Mouse (Mus musculus) midbrain, embryonic 11.5 days (tissue): ENCODE measurements around the gene Mapk11. TPM values are rescaled to one million over a fixed set of nuclear protein-coding genes. Genes with fewer than 3 reads are reported as not detected.
A peak's percentile ranks its signal among the peaks of the same experiment; 100 is the strongest.

ENCODE experiments used
- ATAC-seq: fragments of 200-750 bp; cut with Nextera tagmentation; 2 replicates; pipeline ENCODE4 v1.8.0; 2017; ENCODE audit warnings: moderate TSS enrichment, moderate library complexity; ENCODE audit not compliant: low FRiP score
- DNase-seq: peaks from one replicate; pipeline ENCODE4 v3.0.0; 2015; ENCODE audit warnings: low spot score; ENCODE audit errors: missing footprints
- H3K27ac ChIP-seq: fragments of 300-500 bp; sonication (generic); 2 replicates; pipeline ENCODE4 v1.5.1; 2014; ENCODE audit warnings: low read depth, low read length
- H3K27me3 ChIP-seq: fragments of 300-500 bp; sonication (generic); 2 replicates; pipeline ENCODE4 v1.6.1; 2014; ENCODE audit warnings: mild to moderate bottlenecking, low read length, moderate library complexity, mixed read lengths; ENCODE audit not compliant: control insufficient read depth, insufficient read depth
- H3K36me3 ChIP-seq: fragments of 300-500 bp; sonication (generic); 2 replicates; pipeline ENCODE4 v1.6.1; 2014; ENCODE audit warnings: mild to moderate bottlenecking, low read length, moderate library complexity, mixed read lengths; ENCODE audit not compliant: control insufficient read depth, insufficient read depth
- H3K4me1 ChIP-seq: fragments of 300-500 bp; sonication (generic); 2 replicates; pipeline ENCODE4 v1.6.1; 2014; ENCODE audit warnings: low read length; ENCODE audit not compliant: control insufficient read depth, insufficient read depth
- H3K4me2 ChIP-seq: fragments of 300-500 bp; sonication (generic); 2 replicates; pipeline ENCODE4 v1.6.1; 2014; ENCODE audit warnings: mild to moderate bottlenecking, moderate library complexity
- H3K4me3 ChIP-seq: fragments of 300-500 bp; sonication (generic); 2 replicates; pipeline ENCODE4 v1.5.1; 2014; ENCODE audit warnings: low read depth, low read length
- H3K9ac ChIP-seq: fragments of 300-500 bp; sonication (generic); 2 replicates; pipeline ENCODE4 v1.6.1; 2014; ENCODE audit warnings: low read length
- H3K9me3 ChIP-seq: fragments of 300-500 bp; sonication (generic); 2 replicates; pipeline ENCODE4 v1.6.1; 2016; ENCODE audit warnings: low read length; ENCODE audit not compliant: control insufficient read depth
- WGBS: fragments of 180-500 bp; shearing (Covaris S2); extraction: QIAGEN DNeasy Blood & Tissue Kit; methylation state at CpG from one replicate; pipeline ENCODE4 v1.1.7; 2014; 5-methylcytosine and 5-hydroxymethylcytosine counted together
- polyA plus RNA-seq: library from polyadenylated mRNA; unstranded; fragments of >200 nt; fragmentation: Nextera tagmentation; extraction: Ambion mirVana; gene quantifications from 2 replicates; pipeline ENCODE4 v1.2.1, GENCODE M21; 2014

The Mapk11 gene
- polyA plus RNA-seq, 1 experiment from 2014 or later: 40.6 TPM

DNA sequence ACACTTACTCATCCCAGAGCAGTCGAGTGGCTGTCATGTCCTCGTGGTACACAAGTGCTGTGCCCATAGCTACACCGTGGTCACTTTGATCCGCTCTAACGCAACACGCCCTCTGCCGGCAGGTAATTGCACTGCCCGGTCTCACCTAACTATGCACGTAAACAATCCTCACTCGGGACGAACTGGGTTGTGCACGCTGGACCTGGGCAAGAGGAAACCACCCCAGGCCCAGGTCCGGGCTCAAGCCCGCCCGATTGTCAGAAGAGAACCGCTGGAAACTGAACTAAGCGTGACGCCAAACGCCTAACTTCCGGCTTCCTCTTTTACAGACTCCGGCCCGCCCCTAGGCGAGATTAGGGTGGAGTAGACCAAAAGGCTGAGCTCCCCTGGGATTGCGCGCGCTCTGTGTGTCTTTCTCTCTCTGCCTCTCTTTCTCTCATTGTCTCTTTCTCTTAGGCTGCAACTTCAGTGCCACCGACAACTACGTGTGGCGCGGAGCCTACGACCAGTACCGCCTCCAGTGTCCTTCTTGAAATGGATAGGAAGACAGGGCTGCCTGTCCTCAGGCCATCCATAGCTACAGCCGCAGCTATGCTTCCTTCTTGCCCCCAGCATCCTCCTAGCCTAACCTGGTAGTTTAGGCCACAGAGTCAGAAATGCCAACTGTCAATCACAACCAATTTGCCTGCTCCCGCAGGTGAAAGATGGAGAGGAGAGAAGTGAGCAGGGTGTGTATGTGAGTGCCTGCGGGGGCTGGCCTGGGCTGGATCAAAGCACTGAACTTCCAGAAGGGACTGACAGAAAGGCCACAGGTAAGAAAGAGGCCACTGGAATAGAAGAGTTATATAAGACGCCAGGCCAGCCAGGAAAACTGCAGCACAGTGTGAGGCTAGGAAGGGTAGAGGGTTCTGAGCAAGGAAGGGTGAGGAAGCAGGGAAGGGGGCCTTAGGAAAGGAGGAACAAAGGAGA, 20.8 kb downstream of the Mapk11 start, which contains the start of gene Hdac10:
TSS of gene Hdac10 (minus strand) at position 319 of the 969 bp plus-strand sequence.
- H3K9ac ChIP-seq: peak within 1 kb of the TSS; percentile 68
- H3K4me2 ChIP-seq: peak within 1 kb of the TSS; percentile 74
- H3K4me3 ChIP-seq: peak within 1 kb of the TSS; percentile 55
- H3K27me3 ChIP-seq: no peaks in the 10 kb centered on the region
- DNase-seq (peak; percentile 98), ATAC-seq (peak; percentile 90)
- H3K27ac ChIP-seq: peak within 1 kb of the TSS; percentile 42
- no peaks in the 10 kb centered on the region for H3K9me3 ChIP-seq
- WGBS: 4% methylated on average over 36 of the region's 36 CpGs
- H3K36me3 ChIP-seq: peaks cover 3% of the 10 kb centered on the region; the same call in 1 of the 2 replicates
- H3K4me1 ChIP-seq: peaks cover 14% of the 10 kb centered on the region

- Histone ChIP-seq H3K4me2 (peak overlapping the region; percentile 74), H3K27me3 (no peaks in the 10 kb centered on the region), H3K4me3 (peak overlapping the region; percentile 55; the same call in 1 of the 2 replicates), H3K36me3 (peaks cover 3% of the 10 kb centered on the region; the same call in 1 of the 2 replicates), H3K4me1 (peaks cover 18% of the 10 kb centered on the region), H3K27ac (no peak overlapping the region), H3K9me3 (no peaks in the 10 kb centered on the region), H3K9ac (peak overlapping the region; percentile 68)
- ATAC-seq (no peak), DNase-seq (no peak)
- 88% methylated on average over 8 of the region's 8 CpGs for WGBS
These were observed 22.0 kb downstream of the Mapk11 start for GRCm38 (mm10) chr15:89127364-89127940.

DNA sequence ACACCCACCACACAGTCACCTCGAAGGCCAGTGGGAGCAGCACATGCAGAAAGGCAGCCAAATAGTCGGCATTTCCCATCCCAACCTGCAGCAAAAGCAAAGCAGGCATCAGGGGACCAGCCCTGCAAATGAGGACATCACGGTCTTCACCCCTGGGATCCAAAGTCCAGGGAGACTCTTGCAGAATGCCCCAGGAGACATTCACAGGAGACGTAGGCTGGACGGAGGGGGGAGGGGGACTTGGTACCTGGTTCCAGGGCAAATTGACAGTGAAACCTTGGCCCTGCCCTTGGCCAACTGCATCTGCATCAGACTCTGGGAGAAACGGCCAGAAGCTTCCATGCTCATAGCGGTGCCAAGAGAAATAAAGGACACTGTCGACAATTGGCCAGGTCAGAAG, 22.8 kb downstream of the Mapk11 start:
- no peaks in the 10 kb centered on the region for H3K9me3 ChIP-seq
- H3K27ac ChIP-seq: no peak overlapping the region
- H3K9ac ChIP-seq: no peak overlapping the region
- DNase-seq (no peak), ATAC-seq (no peak)
- WGBS: 90% methylated on average over 8 of the region's 8 CpGs
- H3K4me3 ChIP-seq: no peak overlapping the region
- H3K36me3 ChIP-seq: peaks cover 3% of the 10 kb centered on the region; the same call in 1 of the 2 replicates
- H3K4me1 ChIP-seq: peaks cover 26% of the 10 kb centered on the region
- no peak overlapping the region for H3K4me2 ChIP-seq
- no peaks in the 10 kb centered on the region for H3K27me3 ChIP-seq

GRCm38 (mm10) chr15:89125351-89125750, 24.1 kb downstream of the Mapk11 start:
- no peaks in the 10 kb centered on the region for H3K9me3 ChIP-seq
- WGBS: 92% methylated on average over 9 of the region's 9 CpGs
- no peaks in the 10 kb centered on the region for H3K36me3 ChIP-seq
- H3K27ac ChIP-seq: no peak overlapping the region
- no peaks in the 10 kb centered on the region for H3K27me3 ChIP-seq
- no peak overlapping the region for H3K4me3 ChIP-seq
- no peak overlapping the region for H3K4me2 ChIP-seq
- H3K9ac ChIP-seq: no peak overlapping the region
- no peak for ATAC-seq
- DNase-seq: peak; percentile 64
- peaks cover 36% of the 10 kb centered on the region for H3K4me1 ChIP-seq

DNA sequence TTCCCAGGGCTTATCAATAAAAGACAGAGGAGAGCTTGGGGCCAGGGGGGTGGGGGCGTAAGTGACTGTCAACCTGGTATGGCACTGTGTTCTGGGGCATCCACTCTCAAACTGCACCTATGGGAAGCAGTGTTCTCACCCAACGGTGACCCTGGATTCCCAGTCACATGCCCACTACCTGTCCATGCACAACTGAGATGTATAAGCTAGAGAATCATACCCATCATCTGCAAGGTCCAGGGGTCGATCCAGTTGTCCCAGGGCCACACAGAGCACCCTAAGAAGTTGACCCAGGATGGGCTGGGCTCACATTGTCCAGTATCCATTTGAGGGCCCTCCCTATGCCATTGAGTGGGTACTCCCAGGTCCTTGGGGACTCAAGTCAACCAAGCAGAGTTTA, 25.1 kb downstream of the Mapk11 start:
- Histone ChIP-seq H3K4me1 (peaks cover 36% of the 10 kb centered on the region), H3K36me3 (no peaks in the 10 kb centered on the region), H3K9ac (no peak overlapping the region), H3K27ac (no peak overlapping the region), H3K9me3 (no peaks in the 10 kb centered on the region), H3K27me3 (no peaks in the 10 kb centered on the region), H3K4me2 (no peak overlapping the region), H3K4me3 (no peak overlapping the region)
- 83% methylated on average over 3 of the region's 3 CpGs for WGBS
- ATAC-seq: no peak
- peak; percentile 62 for DNase-seq

DNA sequence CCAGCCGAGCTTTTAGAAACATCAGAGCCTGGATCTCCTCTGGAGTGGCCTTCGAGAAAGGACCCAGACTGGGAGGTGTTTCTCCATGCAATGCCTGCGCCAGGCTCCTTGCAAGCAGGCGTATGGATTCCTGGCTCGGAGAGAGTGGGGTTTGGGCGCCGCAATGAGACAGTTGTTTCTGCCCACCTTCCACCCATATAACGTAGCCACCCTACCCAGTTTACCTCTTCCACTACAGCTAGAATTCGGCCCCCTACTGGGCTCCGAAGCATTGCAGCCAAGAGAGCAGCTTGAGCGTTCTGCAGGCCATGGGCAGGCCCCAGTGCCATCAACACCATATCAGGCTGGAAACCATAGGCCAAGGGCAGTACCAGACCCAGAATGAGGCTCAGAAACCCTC, 25.8 kb downstream of the Mapk11 start:
- Histone ChIP-seq H3K27ac (peak overlapping the region; percentile 47), H3K9ac (peak overlapping the region; percentile 88), H3K9me3 (no peaks in the 10 kb centered on the region), H3K4me1 (peaks cover 32% of the 10 kb centered on the region), H3K4me2 (peak overlapping the region; percentile 96), H3K27me3 (no peaks in the 10 kb centered on the region), H3K36me3 (no peaks in the 10 kb centered on the region), H3K4me3 (peak overlapping the region; percentile 88)
- ATAC-seq: peak; percentile 15; the same call in 1 of the 2 replicates
- DNase-seq: peak; percentile 88
- WGBS: 29% methylated on average over 11 of the region's 11 CpGs

DNA sequence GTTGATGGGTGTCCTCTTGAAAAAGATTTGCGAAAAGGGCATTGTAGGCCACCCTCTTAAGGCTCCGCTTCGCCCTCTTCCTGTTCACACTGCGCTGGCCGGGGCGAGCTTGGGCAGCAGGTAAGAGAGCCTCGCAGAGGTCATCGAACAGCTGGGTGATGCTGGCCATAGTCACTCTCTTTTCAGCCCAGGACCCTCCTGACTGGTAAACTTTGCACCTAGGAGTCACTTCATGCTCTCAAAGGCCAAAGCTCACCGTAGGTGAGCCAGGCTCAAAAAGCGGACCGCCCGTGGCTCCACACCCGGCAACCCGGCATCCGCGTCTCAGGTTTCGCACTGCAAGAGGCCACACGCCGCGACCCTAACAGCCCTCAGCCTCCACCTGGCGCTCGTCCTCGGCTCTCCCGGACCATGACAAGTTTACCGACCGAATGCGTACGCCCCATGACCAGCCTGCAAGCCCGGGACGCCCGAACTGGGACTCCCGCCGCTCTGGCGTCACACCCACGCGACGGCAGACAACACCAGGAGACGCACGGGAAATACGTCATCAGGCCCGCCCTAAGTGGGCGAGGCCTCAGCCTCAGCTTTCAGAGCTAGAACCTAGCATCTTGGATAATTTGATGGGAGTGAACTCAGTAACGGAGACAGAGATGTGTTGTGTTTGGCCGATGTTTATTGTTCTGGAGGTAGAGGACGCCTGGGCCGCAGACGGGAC, 26.6 kb downstream of the Mapk11 start, which contains the start of gene Tubgcp6:
TSS of gene Tubgcp6 (minus strand) at position 464 of the 718 bp plus-strand sequence.
- Histone ChIP-seq H3K27me3 (no peaks in the 10 kb centered on the region), H3K9me3 (no peaks in the 10 kb centered on the region), H3K4me3 (peak within 1 kb of the TSS; percentile 88), H3K4me2 (peak within 1 kb of the TSS; percentile 96), H3K36me3 (no peaks in the 10 kb centered on the region; the same call in 1 of the 2 replicates), H3K4me1 (peaks cover 27% of the 10 kb centered on the region), H3K9ac (peak within 1 kb of the TSS; percentile 88), H3K27ac (peak within 1 kb of the TSS; percentile 47)
- under 1% methylated on average over 47 of the region's 47 CpGs for WGBS
- peak; percentile 83 for ATAC-seq
- peak; percentile 100 for DNase-seq

DNA sequence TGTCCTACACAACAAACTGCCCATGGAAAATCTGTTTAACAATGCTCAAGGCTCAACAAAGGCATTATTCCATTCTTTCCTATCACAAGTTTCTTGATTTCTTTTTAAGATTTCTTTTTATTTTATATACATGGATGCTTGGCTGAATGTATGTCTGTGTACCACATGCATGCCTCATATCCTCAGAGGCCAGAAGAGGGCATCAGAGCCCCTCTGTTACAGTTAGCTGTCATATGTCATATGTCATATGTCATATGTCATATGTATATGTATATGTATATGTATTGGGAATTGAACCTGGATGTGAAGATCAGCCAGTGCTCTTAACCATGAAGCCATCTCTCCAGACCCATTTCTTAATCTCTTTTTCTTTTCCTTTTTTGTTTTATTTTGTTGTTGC, 31.4 kb downstream of the Mapk11 start:
- peaks cover 18% of the 10 kb centered on the region for H3K36me3 ChIP-seq
- peaks cover 18% of the 10 kb centered on the region for H3K4me1 ChIP-seq
- H3K9ac ChIP-seq: no peak overlapping the region
- no peaks in the 10 kb centered on the region for H3K9me3 ChIP-seq
- H3K4me2 ChIP-seq: no peak overlapping the region
- no peaks in the 10 kb centered on the region for H3K27me3 ChIP-seq
- ATAC-seq (no peak), DNase-seq (peak; percentile 17)
- no peak overlapping the region for H3K27ac ChIP-seq
- H3K4me3 ChIP-seq: no peak overlapping the region
